Mouse (Mus musculus) lung, postnatal 25 days (tissue): ENCODE measurements around the gene Ngf.

Experiments used
- DNase-seq: peaks from one replicate; pipeline ENCODE4 v3.0.0; 2022; ENCODE audit warnings: low spot score

The Ngf gene

GRCm38 (mm10) chr3:102507666-102508260, 38.0 kb downstream of the Ngf start:
- no peak for DNase-seq

- DNase-seq, result no peak
Observed at GRCm38 (mm10) chr3:102508455-102508854, 38.7 kb downstream of the Ngf start.

GRCm38 (mm10) chr3:102509601-102510000, 39.9 kb downstream of the Ngf start:
- DNase-seq, result no peak

- no peak for DNase-seq
Observed at GRCm38 (mm10) chr3:102516937-102517336, 47.2 kb downstream of the Ngf start.

GRCm38 (mm10) chr3:102521061-102521460, 51.3 kb downstream of the Ngf start:
- no peak for DNase-seq

- DNase-seq, result no peak
Observed at GRCm38 (mm10) chr3:102523711-102524110, 54.0 kb downstream of the Ngf start.

GRCm38 (mm10) chr3:102524951-102525350, 55.2 kb downstream of the Ngf start:
- no peak for DNase-seq

- DNase-seq, result no peak
Observed at GRCm38 (mm10) chr3:102525856-102526255, 56.1 kb downstream of the Ngf start.

GRCm38 (mm10) chr3:102526481-102526880, 56.8 kb downstream of the Ngf start:
- peak; percentile 21 for DNase-seq

- DNase-seq, result no peak
Observed at GRCm38 (mm10) chr3:102534744-102535143, 65.0 kb downstream of the Ngf start.

- no peak for DNase-seq
Observed at GRCm38 (mm10) chr3:102543646-102544045, 73.9 kb downstream of the Ngf start.

GRCm38 (mm10) chr3:102547536-102547935, 77.8 kb downstream of the Ngf start:
- DNase-seq, result no peak

GRCm38 (mm10) chr3:102553935-102554670, 84.4 kb downstream of the Ngf start:
- peak; percentile 37 for DNase-seq

GRCm38 (mm10) chr3:102556108-102556507, 86.4 kb downstream of the Ngf start:
- DNase-seq, result peak; percentile 3

GRCm38 (mm10) chr3:102556645-102557044, 86.9 kb downstream of the Ngf start:
- DNase-seq, result no peak
